Mouse (Mus musculus): ENCODE measurements around the gene Slc16a5.

DNA sequence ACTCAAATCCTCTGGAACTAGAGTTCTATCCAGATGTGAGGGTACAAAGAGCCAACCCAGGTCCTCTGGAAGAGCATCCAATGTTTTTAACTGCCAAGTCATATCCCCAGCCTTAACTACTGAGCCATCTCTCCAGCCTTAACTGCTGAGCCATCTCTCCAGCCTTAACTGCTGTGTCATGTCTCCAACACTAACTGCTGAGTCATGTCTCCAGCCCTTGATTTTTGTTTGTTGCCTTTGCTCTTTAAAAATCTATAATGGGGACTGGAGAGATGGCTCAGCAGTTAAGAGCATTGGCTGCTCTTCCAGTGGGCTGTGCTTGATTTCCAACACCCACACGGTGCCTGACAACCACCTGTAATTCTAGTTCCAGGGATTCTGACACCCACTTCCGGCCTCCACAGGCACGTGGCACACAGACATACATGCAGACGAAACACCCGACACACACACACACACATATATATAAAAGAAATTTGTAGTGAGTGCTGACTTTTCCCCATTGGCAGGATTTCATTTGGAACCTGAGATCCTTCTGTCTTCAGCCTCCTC is 24.6 kb upstream of the Slc16a5 start:
- no peak for TF ChIP-seq CTCF (IDR thresholded peaks at IDR 0.05; ENCODE audit: borderline replicate concordance, extremely low read depth, insufficient read depth, insufficient read length)
- TF ChIP-seq POLR2A (IDR thresholded peaks at IDR 0.05; ENCODE audit: borderline replicate concordance, extremely low read depth, insufficient read depth, insufficient read length, poor library complexity, severe bottlenecking) = no peak

Measured in brain, embryonic 14.5 days (tissue).